Mouse (Mus musculus) ovary, postnatal 10 days (tissue): ENCODE measurements at regions not wholly inside any gene's neighbourhood (a gene's known extent, or its start where the extent isn't known, plus 50 kb on each side); places are given as distances from the start of the nearest gene placed in this dataset.

Source experiments
- DNase-seq: peaks from one replicate; pipeline ENCODE4 v3.0.0; 2022; ENCODE audit warnings: low spot score

- no peak for DNase-seq
Observed at GRCm38 (mm10) chr2:34111286-34111685, 223.5 kb upstream of the Mvb12b start.

- DNase-seq, result no peak
Observed at GRCm38 (mm10) chr2:34110582-34110981, 222.8 kb upstream of the Mvb12b start.

DNA sequence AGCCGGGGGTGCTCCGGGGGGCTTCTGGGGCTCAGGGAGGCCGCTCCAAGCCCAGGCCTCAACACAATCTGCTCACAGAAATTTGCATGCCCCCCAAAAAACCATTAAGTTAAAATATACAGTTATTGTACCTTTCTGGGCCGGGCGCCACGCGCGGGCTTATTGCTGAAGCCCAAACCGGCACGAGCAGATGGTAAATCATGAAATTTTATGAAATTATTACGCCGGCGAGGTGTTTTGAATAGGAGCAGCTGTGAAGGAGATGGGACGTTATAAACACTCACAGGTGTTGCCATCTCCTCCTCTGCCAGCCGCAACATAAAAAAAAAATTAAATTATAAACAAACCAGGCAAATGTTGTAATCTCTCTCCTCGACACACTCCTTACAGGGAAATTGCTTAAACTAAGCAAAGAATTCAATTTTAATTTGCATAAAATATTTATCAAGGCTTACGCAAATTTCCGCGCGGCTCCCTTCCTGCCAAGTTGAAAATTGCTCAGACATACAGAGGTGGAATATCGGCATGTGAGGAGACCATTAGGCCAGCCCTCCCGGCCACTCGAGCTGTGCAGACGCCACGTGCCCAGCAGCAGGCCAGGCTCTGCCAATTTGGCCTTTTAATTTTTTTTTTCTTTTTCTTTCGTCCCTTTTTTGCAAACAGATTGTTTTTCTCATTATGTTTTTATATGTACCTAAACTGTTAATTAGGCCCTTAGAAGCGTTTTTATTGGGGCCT is 220.0 kb upstream of the Mvb12b start:
- DNase-seq, result no peak

GRCm38 (mm10) chr2:34106837-34107565 is 219.3 kb upstream of the Mvb12b start:
- no peak for DNase-seq

DNA sequence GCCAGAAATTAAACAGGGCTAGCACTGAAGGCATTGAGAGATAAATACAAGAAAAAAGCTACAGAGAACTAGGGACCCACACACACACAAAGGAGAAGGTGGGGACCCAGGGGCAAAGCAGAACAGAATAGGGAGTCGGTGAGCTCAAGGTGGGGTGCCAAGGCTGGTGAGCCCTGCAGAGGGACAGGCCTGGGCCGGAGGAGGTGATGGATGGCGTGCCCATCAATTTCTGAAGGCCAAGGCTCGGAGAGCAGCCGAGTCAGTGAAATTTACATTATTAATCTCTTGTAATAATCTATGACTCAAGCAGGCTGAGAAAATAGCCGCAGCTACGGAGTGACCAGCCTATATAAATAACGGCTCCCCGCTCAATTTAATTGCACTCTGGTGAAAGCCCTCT is 218.5 kb upstream of the Mvb12b start:
- no peak for DNase-seq

DNA sequence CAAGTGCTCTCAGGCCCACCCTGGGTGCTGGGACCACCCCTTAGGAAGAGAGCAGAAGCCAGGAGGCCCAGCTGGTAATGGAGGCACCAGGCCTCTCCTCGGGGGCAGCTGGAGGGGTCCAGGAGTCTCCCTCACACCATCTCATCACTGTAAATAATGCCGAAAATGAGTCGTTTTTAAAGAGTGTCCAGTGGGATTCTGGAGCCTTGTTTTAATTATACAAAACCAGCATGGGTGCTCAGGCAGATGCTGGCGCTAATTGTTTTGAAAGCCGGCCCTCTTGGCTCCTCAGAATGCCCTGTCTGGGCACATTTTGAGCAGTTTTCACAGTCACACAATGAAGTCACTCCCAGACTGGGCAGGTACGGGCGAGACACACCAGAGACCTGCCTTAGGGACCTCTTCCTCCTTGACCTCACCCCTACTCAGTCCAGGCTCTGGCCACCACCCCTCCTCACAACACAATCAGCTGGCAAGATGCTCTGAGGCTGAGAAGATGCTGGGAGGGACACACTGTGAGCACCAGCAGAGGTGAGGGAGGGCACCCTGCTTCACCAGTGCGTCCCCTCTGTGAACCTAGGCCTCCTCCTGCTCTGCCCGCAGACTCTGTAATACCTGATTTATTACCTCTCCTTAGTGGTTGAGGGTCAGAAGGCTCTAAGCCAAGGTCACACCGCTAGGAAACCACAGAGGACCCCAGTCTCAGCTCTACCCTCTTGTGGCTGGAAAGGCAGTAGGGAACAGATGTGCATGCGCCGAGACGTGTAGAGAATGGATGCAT is 217.7 kb upstream of the Mvb12b start:
- no peak for DNase-seq

DNA sequence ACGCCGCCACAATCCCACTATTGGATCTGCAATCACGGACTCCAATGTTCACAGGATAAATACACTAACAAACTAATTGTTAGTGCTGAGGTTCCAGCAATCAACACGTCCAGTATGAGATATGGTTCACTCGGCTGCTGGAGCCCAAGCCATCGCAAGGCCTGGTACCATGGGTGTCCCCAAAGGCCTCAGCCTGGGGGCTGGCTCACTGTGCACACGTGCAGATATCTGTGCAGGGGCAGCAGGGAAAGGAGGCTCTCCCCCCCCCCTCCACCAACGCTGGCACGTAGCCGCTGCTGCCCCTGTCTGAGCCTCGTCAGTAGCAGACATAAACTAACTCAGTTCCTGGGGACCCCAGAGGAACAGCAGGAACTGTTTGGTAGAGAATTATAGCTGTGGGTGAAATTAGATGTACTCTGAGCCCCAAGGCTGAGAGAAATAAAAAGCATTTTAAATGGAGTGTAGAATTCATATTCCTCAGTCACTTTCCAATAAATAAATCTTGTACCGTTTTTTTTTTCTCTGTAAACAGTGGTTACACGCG is 210.3 kb upstream of the Mvb12b start:
- DNase-seq, result no peak

DNA sequence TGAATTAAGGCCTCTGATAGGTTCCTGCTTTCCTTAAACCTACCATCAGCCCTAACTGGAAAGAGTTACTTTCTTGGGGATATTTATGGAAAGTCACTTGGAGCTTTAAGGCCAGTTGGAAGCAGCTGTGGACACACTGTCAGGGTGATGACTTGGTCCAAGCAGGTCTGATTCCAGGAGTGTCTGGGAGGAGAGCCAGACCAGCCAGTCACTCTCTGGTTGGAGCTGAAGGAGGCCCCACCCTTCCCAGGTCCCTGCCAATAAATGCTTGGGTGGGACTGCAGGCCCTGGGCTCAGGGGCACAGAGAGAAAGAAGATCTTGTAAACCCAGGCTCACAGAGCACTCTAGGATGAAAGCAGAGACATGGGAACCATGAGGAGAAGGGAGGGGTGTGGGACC is 208.8 kb upstream of the Mvb12b start:
- no peak for DNase-seq

GRCm38 (mm10) chr2:34088832-34089231 is 201.1 kb upstream of the Mvb12b start:
- DNase-seq, result no peak

DNA sequence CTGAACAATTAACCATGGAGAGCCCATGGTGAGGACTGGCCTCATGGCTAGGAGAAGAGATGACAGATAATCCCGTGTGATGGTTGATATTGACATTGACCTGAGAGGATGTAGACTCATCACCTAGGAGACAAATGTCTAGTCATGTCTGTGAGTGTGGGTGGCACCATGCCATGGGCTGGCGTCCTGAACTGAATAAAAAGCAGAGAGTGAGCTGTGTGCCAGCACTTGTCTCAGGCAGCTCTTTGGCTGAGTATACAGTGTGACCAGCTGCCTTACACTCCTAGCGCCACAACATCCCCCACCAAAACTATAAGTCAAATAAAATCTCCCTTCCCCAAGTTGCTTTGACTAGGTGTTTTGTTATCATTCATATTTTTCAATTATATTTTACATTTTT is 198.4 kb upstream of the Mvb12b start:
- no peak for DNase-seq

GRCm38 (mm10) chr2:34084513-34084912 is 196.8 kb upstream of the Mvb12b start:
- no peak for DNase-seq

- no peak for DNase-seq
Observed at GRCm38 (mm10) chr2:34082486-34082885, 194.7 kb upstream of the Mvb12b start.

- no peak for DNase-seq
Observed at GRCm38 (mm10) chr2:34080176-34080575, 192.4 kb upstream of the Mvb12b start.

DNA sequence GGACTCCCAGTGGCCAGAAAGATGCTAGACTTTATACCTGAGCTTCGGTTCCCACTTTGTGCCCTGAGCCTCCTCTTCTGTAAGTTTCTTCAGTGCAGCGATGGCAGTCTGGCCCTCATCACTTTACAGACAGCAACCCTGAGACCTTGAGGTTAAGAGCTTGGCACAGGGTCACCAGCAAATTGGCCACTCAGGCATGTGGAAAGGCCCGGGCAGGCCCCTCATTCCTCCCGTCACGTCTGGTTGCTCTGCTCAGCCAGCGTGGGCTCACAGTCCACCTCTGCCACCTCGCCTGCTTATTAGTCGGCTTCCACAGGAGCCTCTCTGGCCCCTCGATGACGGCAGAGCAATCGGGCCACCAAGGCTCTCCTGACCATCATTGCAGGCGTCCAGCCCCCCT is 191.5 kb upstream of the Mvb12b start:
- DNase-seq, result no peak

- DNase-seq, result no peak
Observed at GRCm38 (mm10) chr2:34078875-34079262, 191.1 kb upstream of the Mvb12b start.

DNA sequence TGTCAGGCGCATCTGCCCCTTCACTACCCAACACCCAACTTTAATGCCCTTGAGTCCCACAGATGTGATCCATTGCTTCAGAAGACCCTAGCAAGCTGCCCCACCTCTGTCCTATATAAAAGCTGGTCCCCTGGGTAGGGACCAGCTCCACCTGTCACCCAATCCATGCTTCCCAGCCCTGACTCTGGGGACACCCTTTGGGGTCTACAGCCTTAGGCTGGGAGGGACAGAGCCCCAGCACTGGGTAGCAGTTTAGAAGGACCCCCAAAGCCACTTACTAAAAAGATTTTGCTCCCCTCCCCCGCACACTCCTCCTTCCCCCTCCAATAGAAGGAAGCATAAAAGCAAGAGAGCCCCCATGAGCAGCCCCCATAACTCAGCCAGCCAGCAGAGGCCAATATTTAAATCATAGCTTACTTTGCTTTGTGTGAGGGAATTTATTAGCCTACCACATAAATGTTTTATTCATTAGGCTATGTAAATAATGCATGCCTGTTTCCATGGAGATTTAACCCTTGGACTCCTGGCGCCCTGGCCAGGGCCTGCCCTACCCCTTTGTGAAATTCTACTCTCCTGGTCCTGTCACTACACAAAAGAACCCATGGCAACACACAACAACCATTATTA is 190.6 kb upstream of the Mvb12b start:
- DNase-seq, result no peak

GRCm38 (mm10) chr2:34076346-34076745 is 188.6 kb upstream of the Mvb12b start:
- DNase-seq, result no peak

- no peak for DNase-seq
Observed at GRCm38 (mm10) chr2:34074066-34074465, 186.3 kb upstream of the Mvb12b start.

DNA sequence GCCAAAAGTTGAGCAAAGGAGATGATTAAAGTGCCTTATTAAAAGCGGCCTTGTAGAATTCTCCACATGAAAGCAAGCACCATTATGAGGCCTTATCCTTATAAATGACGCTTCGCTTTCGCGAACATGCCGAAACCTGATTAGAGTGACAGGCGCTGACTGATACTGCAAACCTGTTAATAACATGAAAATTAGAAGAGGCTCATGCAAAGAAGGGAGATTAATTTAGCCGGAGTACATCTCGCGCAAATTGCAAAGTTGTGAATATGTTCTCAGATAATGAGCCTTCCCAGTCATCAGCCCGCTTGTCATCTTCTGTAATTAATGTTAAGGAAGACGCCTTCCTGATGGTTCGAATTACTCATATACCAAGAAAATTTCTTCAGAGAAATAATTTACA is 177.8 kb upstream of the Mvb12b start:
- DNase-seq, result no peak

DNA sequence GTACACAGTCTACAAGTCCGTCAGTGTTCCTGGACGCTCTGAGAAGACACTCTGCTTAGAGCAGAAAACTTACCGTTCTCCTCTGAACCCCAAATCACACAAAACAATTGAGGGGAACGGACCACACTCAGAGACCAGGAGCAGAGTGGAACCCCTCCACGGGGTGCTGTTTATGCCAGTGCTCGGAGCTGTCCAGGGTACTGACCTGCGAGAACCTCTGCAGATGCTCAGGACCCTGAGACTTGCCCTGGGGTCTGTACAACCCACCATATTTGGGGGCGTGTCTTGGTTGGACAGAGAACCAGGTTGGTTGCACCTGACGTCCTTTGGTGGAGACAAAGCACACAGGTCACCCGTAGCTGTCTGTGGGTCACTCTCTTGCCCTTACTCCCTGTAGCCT is 177.3 kb upstream of the Mvb12b start:
- DNase-seq, result no peak

- DNase-seq, result no peak
Observed at GRCm38 (mm10) chr2:34056552-34056951, 168.8 kb upstream of the Mvb12b start.

GRCm38 (mm10) chr2:34043064-34043463 is 155.3 kb upstream of the Mvb12b start:
- no peak for DNase-seq
